Mouse (Mus musculus): ENCODE data around the gene Zfp946.

Zfp946 gene

DNA sequence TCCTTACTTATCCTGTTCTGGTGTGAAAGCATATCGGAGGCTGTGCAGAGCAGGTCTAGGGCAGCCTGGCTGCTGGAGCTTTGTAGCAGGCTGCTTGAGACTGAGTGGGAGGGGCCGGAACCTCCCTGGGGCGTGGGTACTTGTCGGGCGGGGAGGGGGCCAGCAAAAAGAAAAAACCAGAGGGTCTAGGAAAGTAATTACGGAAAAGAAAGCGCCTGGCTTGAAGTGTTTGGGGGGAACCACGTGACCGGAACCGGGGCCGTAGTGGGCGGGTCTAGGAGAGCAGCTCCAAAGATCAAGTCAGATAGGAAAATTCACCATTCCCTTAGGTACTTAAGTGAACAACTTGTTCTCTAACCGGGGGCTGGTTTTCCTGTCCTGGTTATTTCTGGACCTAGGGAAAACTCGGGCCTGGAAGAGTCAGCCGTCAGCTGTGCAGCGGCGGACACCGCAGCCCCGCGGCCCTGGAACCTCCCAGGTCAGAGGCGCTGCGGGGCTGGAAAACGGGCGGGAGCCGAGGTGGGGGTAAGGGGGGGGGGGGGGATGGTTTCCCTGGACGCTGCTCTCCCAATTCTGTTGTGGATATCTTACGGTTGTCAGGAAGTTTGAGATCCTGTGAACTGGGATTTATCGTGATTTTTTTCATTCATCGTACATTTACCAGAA, at the start of gene Zfp946:
Zfp946 (plus strand) TSS at position 271 of the 666 bp plus-strand sequence.
- DNase-seq (ENCODE audit: low spot score): peak; percentile 74

GRCm38 (mm10) chr17:22410756-22411155, 13.3 kb upstream of the Zfp946 start:
- peak; percentile 20 for DNase-seq (ENCODE audit: low spot score)

DNA sequence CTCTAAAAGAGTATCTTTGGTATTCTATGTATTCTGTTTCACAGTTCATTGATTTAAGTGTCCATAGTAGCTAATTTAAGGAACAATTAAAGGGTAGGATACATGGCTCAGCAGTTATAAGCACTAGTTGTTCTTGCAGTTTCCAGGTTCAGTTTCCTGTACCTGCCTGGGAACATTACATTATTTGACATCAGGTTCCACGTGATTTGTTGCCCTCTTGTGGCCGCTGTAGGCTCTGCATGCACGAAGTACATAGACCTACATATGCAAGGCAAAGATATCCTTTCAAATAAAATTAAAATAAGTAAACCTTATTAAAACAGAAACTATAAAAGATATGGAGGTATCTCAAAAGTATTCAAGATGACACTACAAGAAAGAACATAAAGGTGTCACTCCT, 6.5 kb upstream of the Zfp946 start:
- peak; percentile 63 for DNase-seq (ENCODE audit: low spot score)

DNA sequence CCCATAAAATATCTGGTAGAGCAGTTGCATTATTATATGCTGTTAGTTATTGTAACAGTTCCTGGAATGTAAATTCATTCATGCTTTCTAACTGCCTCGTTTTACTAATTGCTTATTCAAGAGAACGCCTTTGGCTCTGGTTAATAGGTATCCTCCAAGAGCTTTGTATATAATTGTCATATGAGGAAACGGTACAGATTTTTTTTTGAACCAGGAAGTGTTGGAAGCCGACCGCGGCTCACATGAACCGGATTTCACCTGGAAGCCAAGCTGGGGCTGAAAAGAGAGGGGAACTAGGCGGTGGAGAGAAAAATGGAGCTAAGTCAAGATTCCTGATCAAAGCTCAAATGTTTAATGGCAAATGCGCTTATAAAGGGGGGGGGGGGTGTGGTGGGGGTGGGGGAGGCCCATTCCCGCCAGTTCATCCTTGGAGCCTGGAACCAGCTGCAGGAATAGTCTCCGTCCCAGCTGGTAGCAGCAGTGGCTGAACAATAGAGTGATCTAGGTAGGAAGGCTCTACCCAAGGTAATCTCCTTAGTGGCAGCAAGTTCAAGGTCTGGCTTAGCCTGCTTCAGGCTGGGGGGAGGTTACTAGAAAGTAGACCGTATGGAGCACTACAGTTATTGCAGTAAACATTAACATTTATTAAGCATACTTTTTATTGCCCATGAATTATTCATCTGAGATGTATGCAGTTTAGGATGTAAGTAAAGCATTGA, 773 bp downstream of the Zfp946 start:
- DNase-seq (ENCODE audit: low spot score): no peak

DNA sequence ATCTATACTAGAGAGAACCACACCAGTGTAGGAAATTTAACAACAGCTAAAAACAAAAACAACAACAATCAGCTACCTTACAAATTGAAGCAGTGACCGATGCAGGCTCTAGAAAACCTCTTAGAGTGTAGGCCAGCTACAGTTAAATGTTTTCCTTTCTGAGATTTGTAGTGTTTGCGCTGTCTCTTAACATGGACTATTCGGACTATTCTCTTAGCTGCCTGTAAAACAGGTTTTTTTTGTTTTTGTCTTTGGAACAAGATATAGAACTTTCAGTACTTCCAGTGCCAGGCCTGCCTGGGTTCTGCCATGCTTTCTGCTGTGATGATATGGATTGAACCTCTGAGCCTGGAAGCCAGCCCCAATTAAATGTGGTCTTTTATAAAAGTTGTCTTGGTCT, 23.7 kb downstream of the Zfp946 start:
- DNase-seq (ENCODE audit: low spot score): no peak

DNA sequence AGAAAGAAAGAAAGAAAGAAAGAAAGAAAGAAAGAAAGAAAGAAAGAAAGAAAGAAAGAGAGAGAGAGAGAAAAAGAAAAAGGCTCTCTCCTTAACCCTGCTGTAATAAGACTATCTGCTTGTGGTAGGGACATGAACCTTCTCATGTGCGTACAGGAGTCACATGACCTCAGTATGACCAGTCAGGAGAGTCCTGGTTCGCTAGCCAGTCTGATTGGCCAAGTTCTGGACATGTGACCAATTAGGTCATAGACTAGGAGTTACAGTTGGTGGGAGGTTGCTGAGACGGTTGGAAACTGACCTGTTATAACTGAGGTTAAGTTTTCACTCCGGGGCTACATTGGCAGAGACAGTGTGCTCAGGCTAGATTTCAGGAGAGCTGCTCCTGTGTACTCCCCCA, 73.1 kb downstream of the Zfp946 start:
- DNase-seq (ENCODE audit: low spot score): no peak

Data from c-Kit-positive CD71-positive TER-119-positive erythroid progenitor cells, embryonic 14.5 days (primary cell).